Mouse (Mus musculus): ENCODE measurements at regions not wholly inside any gene's neighbourhood (a gene's known extent, or its start where the extent isn't known, plus 50 kb on each side); places are given as distances from the start of the nearest gene placed in this dataset.
"Not testable (repeated sequence)": the region's sequence is repeated elsewhere in the genome, so short reads cannot be mapped to it uniquely, and the experiment has no call there.

GRCm38 (mm10) chr10:53482919-53483318, 103.2 kb upstream of the Cep85l start:
- DNase-seq (ENCODE audit: low spot score) = no peak

DNA sequence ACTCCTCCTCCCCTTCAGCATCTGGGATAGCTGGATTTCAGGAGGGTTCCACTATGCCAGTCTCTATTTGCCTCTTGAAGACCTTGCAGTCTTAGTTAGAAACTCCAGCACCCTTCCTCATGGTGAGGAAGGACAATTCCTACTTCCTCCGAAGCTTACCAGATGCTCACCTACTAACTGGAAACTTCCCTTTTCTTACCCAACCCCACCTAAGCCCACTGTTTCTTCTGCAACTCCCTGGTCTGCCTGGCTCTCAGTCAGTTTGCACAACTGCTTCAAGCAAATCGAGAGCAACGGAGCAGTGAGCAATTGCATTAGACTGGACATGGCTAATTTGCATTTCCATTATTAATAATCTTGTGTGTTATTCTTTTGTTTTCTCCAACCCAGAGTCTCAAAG, 90.5 kb upstream of the Cep85l start:
- no peak for DNase-seq (ENCODE audit: low spot score)

- DNase-seq (ENCODE audit: low spot score) = no peak
Observed at GRCm38 (mm10) chr10:53469611-53470010, 89.9 kb upstream of the Cep85l start.

- DNase-seq (ENCODE audit: low spot score) = no peak
Observed at GRCm38 (mm10) chr10:53468293-53468545, 88.5 kb upstream of the Cep85l start.

DNA sequence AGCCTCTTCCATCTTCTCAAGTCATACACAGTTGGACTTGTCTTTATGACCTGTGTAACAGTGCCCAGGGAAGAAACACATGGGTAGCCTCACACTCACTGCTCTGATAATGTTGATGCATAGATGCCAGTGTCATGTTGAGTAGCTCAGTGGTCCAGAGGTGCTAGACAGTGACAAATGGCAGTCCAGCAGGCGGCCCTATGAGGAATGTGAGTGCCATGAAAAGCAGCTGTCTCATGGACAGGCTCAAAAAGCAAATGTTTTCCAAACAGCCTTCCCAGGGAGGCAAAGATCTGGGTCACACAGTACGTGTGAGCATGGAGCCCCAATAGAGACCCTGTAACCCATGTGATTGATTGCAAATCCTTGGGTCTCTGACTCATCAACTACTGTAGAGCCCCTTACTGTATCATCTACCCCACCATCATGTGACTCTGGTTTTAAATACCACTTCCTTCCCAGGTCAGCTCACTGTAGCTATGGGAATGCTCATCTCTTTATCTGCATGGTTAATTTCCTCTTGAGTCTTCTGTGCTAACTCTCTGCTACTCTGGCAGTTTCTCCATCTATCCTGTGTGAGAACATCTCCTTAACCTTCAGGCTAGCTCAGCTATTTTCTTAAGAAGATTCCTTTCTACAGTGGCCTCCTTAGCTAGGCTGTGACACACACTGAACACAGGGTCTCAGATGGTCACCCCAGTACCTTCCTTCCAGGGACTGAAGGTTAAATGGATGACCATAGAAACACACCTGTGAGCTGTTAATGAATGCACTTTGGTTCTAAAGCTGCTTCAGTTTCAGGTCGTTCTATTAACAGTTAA, 87.9 kb upstream of the Cep85l start:
- no peak for DNase-seq (ENCODE audit: low spot score)

GRCm38 (mm10) chr10:53466851-53467250, 87.1 kb upstream of the Cep85l start:
- no peak for DNase-seq (ENCODE audit: low spot score)

DNA sequence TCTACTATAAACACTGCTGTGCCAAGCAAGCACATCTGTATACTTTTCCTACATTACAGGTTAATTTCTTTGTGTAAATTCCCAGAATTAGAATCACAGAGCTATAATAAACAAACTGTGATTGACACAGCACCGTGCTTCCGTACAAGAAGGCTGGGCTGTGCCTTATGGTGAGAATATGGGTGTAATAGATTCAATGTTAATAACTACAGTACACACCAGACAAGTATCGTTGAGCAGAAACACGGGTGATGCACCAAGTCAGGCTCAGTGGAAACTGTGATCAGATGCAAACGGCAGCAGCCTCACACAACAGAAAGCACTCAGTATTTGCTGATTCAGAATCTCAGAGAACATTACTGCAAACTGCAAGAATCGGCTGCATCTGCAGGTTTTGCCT, 86.5 kb upstream of the Cep85l start:
- DNase-seq (ENCODE audit: low spot score) = no peak

DNA sequence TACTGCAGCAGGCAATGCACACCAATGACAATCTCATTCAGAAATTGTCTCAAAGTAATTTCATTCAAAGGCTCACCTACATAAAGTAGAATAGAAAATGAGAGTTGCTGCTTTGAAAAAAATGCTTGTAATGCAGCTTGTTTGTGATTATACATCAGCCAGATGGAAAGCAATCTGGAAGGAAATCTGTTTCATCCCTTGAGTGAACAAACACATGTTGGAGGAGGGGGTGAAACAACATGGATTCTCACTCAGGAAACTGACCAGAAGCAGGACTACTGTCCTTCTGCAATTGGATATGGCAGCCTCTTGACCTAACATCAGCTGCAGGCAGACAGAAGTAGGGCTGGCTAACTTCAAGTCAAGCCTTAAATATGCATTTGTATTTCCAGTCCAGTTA, 84.8 kb upstream of the Cep85l start:
- no peak for DNase-seq (ENCODE audit: low spot score)

DNA sequence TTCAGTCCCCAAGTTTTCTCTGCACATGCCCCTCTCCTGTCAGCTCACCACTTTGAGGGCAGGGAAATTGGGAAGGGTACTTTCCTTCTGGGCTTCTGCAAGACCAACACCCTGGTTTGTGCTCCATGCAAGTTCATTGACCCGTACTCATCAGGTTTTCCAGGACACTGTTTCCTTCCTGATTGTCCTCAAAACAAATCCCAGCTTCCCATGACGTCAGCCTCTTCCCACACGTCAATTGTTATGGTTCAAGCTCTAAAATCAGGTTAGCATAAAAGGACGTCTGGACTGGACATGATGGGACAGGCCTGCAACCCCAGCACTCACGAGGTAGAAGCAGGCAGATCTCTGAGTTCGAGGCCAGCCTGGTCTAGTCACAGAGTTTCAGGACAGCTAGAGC, 84.3 kb upstream of the Cep85l start:
- DNase-seq (ENCODE audit: low spot score) = no peak

DNA sequence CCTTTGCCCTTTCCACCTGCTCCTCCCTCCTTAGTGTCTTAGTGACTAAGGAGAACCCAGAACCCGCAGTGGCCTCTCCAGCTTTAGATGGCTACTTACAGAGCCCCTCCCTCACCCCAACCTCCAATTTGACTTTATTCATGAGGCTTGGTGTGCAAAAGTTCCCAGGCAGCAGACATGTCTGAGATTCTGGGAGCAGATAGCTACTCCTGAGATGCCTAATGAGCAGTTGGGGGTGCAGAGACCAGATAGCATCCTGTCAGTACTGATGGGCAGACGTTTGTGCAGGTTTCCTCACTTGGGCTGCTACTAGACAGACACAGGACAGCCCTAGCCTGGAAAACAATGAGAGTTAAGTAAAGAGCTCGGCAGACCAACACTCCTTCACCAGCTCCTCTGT, 83.7 kb upstream of the Cep85l start:
- no peak for DNase-seq (ENCODE audit: low spot score)

- DNase-seq (ENCODE audit: low spot score) = no peak
Observed at GRCm38 (mm10) chr10:53462449-53463308, 82.9 kb upstream of the Cep85l start.

DNA sequence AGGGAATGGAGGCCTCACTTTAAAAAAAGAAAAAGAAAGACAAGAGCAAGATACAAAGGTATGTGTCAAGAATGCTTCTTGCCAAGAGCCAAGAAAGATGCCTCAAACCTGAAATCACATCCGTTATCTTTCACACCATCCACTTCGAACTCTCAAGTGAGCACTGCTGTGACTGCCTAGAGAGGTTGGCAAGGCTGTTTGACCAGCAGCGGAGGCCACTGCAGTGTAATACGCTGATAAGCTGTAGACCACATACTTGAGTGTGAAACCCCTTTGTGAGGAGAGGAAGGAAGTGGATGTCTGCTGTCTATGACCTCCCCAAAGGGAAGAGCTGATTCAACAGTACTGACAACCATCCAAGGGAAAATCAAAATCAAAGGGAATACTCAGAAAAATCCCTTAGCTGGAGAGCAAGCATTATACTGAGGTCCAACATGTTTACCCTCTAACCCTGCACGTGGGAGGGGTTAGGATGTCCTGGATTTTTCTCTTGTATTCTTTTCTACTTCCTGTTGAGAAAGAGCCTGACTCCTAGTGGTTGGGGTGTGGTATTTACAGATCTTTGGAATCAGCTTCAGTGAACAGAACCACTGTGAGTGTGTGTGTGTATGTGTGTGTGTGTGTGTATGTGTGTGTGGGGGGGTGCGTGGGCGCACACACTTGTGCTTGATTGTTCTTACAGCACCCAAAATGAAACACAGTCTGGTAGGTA, 81.5 kb upstream of the Cep85l start:
- no peak for DNase-seq (ENCODE audit: low spot score)

DNA sequence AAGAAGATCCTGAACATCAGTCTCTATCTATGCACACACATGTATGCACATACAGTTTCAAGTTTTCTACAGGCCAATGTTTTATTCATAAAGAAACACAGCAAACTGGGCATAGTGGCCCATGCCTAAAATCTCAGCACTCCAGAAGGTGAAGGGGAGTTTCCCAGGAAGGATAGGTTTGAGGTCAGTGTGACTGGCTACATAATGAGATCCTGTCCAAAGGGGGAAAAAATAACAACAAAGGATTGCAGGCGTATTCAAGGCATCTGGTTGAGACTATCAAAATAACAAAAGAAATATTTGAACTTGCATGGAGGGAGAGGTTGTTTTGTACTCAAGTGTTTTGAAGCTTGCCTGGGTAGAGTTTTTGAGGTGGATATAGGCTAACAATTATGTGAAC, 80.0 kb upstream of the Cep85l start:
- DNase-seq (ENCODE audit: low spot score) = not testable (repeated sequence)

DNA sequence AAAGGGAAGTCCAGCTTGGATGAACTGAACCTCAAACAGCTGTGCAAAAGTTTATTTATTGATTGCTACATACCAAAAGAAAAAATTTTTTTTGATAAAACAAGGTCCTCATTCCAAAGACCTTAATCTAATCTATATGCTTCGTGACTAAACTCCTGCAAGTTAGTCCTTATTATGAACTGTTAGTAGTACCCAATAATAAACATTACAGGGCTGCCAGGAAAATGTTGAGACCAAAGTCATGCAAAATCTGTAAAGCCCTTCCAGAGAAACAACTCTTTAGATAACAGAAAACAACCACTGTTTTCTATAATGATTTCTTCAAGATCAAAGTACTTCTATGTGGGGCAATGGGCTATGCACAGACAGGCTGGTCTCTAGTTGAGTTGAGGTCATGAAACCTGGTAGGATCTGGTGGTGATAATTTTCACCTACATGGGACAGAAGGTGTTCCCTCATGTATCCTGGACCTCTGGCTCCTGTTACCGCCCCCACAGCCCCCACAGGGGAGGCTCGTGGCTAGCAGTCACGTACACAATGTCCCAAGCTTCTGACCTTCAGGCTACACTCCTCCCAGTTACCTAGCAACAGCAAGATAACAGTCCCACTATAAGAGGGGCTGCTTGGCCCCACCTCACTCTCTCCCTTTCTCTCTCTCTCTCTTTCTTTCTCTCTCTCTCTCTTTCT, 76.4 kb upstream of the Cep85l start:
- no peak for DNase-seq (ENCODE audit: low spot score)

DNA sequence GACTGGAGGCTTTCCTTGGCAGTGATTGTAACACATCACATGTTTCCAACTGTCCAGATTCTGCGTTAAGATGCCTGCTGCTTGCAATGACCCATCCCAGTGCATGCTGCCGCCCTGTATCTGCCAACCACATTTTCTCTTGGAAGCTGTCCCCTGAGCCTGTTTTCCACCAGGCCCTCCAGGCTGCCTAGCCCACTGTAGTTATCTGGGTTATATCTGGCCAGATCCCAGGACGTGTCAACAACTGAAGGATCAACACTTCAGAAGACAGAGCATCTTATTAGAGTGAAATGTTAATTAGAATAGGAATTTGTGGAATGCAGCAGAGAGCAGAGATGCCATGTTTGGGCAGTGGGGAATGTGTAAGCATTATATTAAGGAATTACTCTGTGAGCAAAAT, 65.0 kb upstream of the Cep85l start:
- no peak for DNase-seq (ENCODE audit: low spot score)

DNA sequence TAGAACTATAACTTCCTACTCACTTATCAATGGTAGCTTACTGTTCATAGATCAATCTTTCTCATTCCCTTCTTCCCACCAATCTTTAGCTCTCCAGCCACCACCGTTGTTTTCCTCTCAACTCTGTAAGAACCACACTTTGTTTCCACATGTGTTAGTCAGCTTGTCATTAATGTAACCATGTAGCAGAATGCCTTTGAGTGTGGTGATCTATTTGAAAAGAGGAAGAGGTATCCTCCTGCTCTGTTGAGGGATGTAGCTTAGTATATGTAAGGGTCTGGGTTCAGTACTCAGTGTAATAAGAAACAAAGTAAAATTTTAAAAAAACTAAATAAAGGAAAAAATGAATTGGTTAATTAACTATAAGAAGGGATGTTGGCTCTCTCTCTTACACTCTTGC, 63.7 kb upstream of the Cep85l start:
- DNase-seq (ENCODE audit: low spot score) = no peak

DNA sequence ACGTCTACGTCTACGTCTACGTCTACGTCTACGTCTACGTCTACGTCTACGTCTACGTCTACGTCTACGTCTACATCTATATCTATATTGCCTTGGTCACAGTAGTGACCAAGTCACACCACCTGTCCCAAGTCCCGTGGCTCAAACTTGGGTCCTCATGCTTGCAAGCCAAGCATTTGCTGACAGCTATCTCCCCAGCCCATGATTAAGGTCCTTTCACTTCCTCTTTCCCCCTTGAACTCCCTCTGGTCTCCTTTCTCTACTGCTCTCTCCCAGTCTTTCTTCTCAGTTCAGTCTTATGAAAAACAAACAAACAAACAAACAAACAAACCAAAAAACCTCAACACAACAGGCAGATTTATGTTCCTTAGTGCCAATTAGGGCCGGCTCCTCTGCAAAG, 63.2 kb upstream of the Cep85l start:
- DNase-seq (ENCODE audit: low spot score) = no peak

DNA sequence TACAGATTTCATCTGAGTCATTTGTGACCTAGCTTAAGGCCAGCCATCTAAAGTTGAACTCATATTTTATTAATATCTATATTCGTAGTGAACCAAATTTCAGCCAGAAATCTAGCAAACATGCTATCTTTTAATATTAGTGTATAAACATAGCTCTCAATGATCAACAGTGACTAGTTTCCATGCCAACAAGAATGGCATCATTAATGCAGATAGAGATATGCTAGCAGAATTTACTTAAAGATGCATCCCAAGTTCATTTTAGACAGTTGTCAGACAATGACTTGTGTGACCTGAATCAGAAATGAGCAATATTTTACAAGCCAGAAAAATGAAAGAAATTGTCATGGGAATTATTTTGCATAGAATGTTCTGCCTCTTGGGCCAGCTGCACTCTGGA, 60.5 kb upstream of the Cep85l start:
- no peak for DNase-seq (ENCODE audit: low spot score)

- DNase-seq (ENCODE audit: low spot score) = no peak
Observed at GRCm38 (mm10) chr10:53438388-53438787, 58.6 kb upstream of the Cep85l start.

- DNase-seq (ENCODE audit: low spot score) = no peak
Observed at GRCm38 (mm10) chr10:53437724-53438123, 58.0 kb upstream of the Cep85l start.

DNA sequence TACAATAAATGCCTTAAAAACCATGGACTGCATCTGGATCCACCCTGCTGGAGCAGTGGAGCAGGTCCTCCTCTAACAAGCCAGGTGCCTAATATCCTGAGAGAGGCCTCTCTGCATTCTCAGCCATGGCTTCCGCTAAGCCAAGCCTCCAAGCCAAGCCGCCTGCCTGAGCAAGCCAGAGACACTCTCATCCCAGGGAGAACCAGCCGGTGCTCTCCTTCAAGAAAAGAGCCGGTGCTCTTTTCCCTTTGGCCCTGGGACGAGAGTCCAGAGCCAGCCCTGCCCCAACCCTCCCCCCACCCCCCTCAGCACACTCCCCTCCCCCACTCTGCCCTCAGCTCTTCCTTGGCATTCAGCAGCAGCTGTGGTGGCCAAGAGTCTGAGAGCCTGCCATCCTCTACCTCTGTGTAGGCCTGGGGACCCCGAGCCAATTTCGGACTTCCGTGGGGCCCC, 56.3 kb upstream of the Cep85l start:
- no peak for DNase-seq (ENCODE audit: low spot score)

DNA sequence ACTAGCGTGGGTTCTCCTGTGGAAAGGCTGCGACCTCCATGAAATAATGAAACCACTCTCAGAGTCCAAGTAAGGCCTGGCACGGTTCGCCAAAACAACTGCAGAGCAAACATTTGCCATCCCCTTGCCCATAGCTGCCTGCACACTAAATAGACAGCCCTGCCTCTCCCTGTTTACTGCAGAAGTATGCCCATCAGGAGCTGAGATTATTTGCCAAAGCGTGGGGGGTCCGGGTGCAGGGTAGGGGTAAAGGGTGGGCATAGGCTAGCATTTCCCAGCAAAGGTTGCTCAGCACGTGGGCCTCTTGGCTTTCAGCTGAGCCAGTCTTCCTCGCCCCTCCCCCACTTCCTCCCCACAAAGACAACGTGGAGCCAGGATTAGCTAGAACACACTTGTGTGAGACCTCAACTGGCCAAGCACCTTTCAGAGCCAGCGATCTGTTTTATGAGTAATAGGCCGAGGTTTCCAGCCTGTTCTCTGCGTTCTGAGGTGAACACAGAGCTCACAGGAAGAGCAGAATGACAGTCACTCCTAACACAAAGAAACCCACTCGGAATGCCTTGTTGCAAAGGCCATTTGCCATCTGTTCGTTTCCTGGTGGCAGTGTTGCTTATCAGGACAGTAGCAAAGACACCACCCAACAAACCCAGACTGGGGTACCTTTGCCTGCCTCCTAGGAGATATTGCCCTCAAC, 55.6 kb upstream of the Cep85l start:
- DNase-seq (ENCODE audit: low spot score) = peak; percentile 49

All from yolk sac, embryonic 10.5 days (tissue).